Mouse (Mus musculus): ENCODE results near the gene Gm10053. TPM values are rescaled to one million over a fixed set of nuclear protein-coding genes. Genes with fewer than 3 reads are reported as not detected.
A peak's percentile ranks its signal among the peaks of the same experiment; 100 is the strongest.

The Gm10053 gene
- polyA plus RNA-seq, 1 experiment from 2014 or later: 322 TPM

DNA sequence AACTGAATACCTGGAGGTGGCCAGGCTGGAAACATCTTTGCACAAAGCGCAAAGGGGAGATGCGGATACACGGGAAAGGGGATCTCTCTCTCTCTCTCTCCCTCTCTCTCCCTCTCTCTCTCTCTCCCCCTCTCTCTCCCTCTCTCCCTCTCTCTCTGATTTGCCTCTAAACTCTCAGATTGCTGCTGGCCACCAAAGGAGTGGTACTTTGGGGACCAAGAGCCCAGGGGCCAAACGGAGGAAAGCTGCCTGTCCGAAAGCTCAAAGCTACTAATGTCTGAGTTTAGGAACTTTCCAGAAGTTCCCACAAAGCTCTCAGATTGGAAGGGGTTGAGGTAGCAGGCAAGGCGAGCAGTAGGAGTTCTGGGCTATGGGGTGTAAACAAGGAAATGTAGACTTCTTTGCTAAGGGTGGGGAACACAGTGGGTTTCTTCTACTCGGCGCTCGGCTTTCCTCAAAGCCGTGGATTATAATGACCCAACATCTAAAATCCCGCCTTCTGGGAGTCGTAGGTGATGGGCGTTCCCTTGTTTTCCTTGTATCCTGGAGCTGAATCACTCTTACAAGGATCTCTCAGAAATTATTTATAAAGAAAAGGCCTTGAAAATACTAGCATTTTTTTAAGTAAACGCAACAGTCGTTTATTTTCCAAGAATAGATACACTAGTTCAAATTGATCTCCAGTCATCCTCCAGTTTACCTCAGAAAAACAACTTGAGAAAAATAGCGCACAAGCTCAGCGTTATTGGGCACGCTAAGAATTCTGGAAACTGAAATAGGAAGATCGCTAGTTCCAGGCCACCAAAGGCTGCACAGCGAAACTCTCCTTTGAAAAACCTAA, 22.6 kb downstream of the Gm10053 start:
- Histone ChIP-seq H3K4me1 (ENCODE audit: control insufficient read depth, insufficient read depth, low read depth, low read length) (peaks cover 17% of the 10 kb centered on the region), H3K27ac (ENCODE audit: low read depth, low read length) (no peak overlapping the region), H3K4me3 (ENCODE audit: low read length) (no peak overlapping the region), H3K9me3 (ENCODE audit: control insufficient read depth, low read length) (no peaks in the 10 kb centered on the region), H3K27me3 (replicated peaks; ENCODE audit: control insufficient read depth, insufficient read depth, low read length) (peaks cover 50% of the 10 kb centered on the region), H3K9ac (ENCODE audit: low read depth, low read length) (no peak overlapping the region), H3K36me3 (ENCODE audit: control insufficient read depth, insufficient read depth, low read length) (no peaks in the 10 kb centered on the region), H3K4me2 (ENCODE audit: low read length) (no peak overlapping the region)
- ATAC-seq: no peak
- 2% methylated on average over 20 of the region's 20 CpGs for WGBS

- Histone ChIP-seq H3K27ac (ENCODE audit: low read depth, low read length) (no peak overlapping the region), H3K4me2 (ENCODE audit: low read length) (peak overlapping the region; percentile 69), H3K27me3 (replicated peaks; ENCODE audit: control insufficient read depth, insufficient read depth, low read length) (peaks cover 50% of the 10 kb centered on the region), H3K9me3 (ENCODE audit: control insufficient read depth, low read length) (no peaks in the 10 kb centered on the region), H3K36me3 (ENCODE audit: control insufficient read depth, insufficient read depth, low read length) (no peaks in the 10 kb centered on the region), H3K4me1 (ENCODE audit: control insufficient read depth, insufficient read depth, low read depth, low read length) (peaks cover 17% of the 10 kb centered on the region), H3K4me3 (ENCODE audit: low read length) (peak overlapping the region; percentile 41), H3K9ac (ENCODE audit: low read depth, low read length) (no peak overlapping the region)
- ATAC-seq: peak; percentile 23; the same call in 1 of the 2 replicates
- 2% methylated on average over 34 of the region's 34 CpGs for WGBS
Observed at GRCm38 (mm10) chr19:24898737-24899577, 23.5 kb downstream of the Gm10053 start.

DNA sequence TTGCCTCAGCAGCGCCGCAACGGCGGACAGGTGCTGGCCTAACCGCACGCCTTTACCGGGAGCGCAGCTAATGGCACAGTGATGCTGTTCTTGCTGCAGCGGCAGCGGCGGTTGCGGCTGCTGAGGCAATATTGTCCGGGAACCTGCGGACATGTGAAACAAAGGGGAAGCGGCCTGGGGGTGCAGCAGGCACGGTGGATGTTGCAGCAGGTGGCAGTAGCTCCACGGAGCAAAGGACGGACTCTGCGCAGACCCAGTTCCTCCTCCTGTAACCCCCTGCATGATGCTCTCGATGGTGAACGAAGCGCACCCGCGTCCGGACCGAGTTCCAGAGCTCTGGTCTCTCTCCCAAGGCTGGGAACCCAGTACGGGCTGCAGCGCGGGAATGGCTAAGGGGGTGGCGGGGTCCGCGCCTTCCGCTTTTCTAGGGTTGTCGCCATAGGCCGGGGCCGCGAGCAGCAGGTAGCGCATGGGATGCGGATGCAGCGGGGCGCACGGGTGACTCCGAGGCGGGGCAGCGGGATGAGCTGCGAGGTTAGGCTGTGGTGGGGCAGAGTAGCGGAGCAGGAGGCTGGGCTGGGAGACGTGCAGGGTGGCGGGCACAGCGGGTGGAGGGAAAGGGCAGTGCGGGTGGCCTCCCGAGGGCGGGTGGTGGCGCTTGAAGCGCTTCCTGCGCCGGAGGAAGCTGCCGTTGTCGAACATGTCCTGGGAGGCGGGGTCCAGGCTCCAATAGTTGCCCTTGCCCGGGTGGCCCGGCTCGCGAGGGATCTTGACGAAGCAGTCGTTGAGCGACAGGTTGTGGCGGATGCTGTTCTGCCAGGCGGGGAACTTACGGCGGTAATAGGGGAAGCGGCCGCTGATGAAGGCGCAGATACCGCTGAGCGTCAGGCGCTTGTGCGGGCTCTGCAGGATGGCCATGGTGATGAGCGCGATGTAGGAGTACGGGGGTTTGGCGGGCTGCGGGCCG, 24.4 kb downstream of the Gm10053 start:
- H3K27me3 ChIP-seq (replicated peaks; ENCODE audit: control insufficient read depth, insufficient read depth, low read length): peaks cover 50% of the 10 kb centered on the region

DNA sequence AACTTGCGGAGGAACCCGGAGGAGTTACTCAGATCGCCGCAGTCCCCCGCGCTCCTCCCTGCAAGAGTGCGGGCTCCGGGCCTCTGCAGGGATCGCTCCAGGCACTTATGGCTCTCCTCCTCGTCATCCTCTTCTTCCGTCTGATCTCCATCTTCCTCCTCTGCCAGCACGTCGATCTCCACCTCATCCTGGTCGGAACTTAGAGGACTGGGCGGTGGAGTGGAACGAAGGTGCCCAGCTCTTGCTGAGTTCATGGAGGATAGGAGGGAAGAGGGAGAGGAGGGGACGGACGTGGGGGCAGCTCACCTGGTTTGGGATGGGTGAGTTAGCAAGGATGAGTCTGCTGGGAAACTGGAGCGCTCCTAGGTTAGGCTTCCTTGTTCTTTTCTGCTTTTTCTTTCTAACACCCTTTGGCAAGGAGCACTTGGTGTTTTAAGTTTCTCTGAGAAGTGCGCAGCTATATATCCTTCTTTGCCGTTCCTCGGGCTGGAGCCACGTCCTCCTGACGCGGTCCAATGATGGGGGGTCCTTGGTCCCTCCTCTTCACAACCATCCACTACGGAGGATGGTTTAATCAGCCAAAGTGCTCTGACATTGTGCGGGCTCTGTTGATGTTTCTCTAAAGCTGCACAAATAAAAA, 25.2 kb downstream of the Gm10053 start, which contains the start of gene Foxd4:
Gene Foxd4, minus strand, starts transcription at position 617 of the 640 bp plus-strand sequence.
- Histone ChIP-seq H3K9me3 (ENCODE audit: control insufficient read depth, low read length) (no peaks in the 10 kb centered on the region), H3K9ac (ENCODE audit: low read depth, low read length) (peak within 1 kb of the TSS; percentile 31; the same call in 1 of the 2 replicates), H3K36me3 (ENCODE audit: control insufficient read depth, insufficient read depth, low read length) (no peaks in the 10 kb centered on the region), H3K27ac (ENCODE audit: low read depth, low read length) (no peak within 1 kb of the TSS), H3K27me3 (replicated peaks; ENCODE audit: control insufficient read depth, insufficient read depth, low read length) (peaks cover 43% of the 10 kb centered on the region), H3K4me1 (ENCODE audit: control insufficient read depth, insufficient read depth, low read depth, low read length) (peaks cover 17% of the 10 kb centered on the region), H3K4me3 (ENCODE audit: low read length) (peak within 1 kb of the TSS; percentile 41), H3K4me2 (ENCODE audit: low read length) (peak within 1 kb of the TSS; percentile 69)
- WGBS: under 1% methylated on average over 25 of the region's 27 CpGs
- ATAC-seq: no peak; the same call in 1 of the 2 replicates

More for the DNA sequence above, 24.4 kb downstream of the Gm10053 start:
- peak; percentile 65 for ATAC-seq
- H3K36me3 ChIP-seq (ENCODE audit: control insufficient read depth, insufficient read depth, low read length): no peaks in the 10 kb centered on the region
- H3K27ac ChIP-seq (ENCODE audit: low read depth, low read length): no peak overlapping the region
- H3K4me3 ChIP-seq (ENCODE audit: low read length): peak overlapping the region; percentile 41
- H3K9ac ChIP-seq (ENCODE audit: low read depth, low read length): peak overlapping the region; percentile 31
- peaks cover 17% of the 10 kb centered on the region for H3K4me1 ChIP-seq (ENCODE audit: control insufficient read depth, insufficient read depth, low read depth, low read length)
- H3K9me3 ChIP-seq (ENCODE audit: control insufficient read depth, low read length): no peaks in the 10 kb centered on the region
- under 1% methylated on average over 83 of the region's 84 CpGs for WGBS
- peak overlapping the region; percentile 69 for H3K4me2 ChIP-seq (ENCODE audit: low read length)

GRCm38 (mm10) chr19:24901666-24902065, 26.2 kb downstream of the Gm10053 start:
- H3K4me1 ChIP-seq (ENCODE audit: control insufficient read depth, insufficient read depth, low read depth, low read length): peaks cover 17% of the 10 kb centered on the region
- no peak overlapping the region for H3K27ac ChIP-seq (ENCODE audit: low read depth, low read length)
- WGBS: 7% methylated on average over 3 of the region's 3 CpGs
- no peak for ATAC-seq
- H3K36me3 ChIP-seq (ENCODE audit: control insufficient read depth, insufficient read depth, low read length): no peaks in the 10 kb centered on the region
- peaks cover 41% of the 10 kb centered on the region for H3K27me3 ChIP-seq (replicated peaks; ENCODE audit: control insufficient read depth, insufficient read depth, low read length)
- no peak overlapping the region for H3K4me3 ChIP-seq (ENCODE audit: low read length)
- H3K4me2 ChIP-seq (ENCODE audit: low read length): no peak overlapping the region
- no peaks in the 10 kb centered on the region for H3K9me3 ChIP-seq (ENCODE audit: control insufficient read depth, low read length)
- no peak overlapping the region for H3K9ac ChIP-seq (ENCODE audit: low read depth, low read length)

DNA sequence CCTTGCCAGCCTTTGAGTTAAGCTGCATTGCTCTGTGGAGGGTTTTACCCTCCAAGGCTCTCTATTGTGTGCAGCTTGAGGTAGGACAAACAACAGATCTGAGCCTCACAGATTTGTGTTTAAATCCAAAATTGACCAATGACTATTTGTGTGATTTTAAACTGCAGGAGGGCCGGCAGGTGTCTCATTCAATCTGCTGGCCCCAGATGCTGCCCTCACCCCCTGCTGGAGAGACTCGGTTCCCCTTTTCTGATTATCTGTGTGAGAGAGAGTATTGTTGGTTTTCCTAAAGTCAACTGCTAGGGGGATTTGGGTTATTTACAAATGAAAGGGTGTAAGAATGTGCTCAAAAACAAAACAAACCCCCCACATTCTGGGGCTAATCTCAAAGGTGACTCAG, 26.8 kb downstream of the Gm10053 start:
- H3K36me3 ChIP-seq (ENCODE audit: control insufficient read depth, insufficient read depth, low read length): no peaks in the 10 kb centered on the region
- H3K9me3 ChIP-seq (ENCODE audit: control insufficient read depth, low read length): no peaks in the 10 kb centered on the region
- WGBS: 4% methylated on average over 2 of the region's 2 CpGs
- H3K4me2 ChIP-seq (ENCODE audit: low read length): no peak overlapping the region
- H3K27ac ChIP-seq (ENCODE audit: low read depth, low read length): no peak overlapping the region
- H3K4me1 ChIP-seq (ENCODE audit: control insufficient read depth, insufficient read depth, low read depth, low read length): peaks cover 15% of the 10 kb centered on the region
- ATAC-seq: no peak
- H3K4me3 ChIP-seq (ENCODE audit: low read length): no peak overlapping the region
- H3K9ac ChIP-seq (ENCODE audit: low read depth, low read length): no peak overlapping the region
- peaks cover 35% of the 10 kb centered on the region for H3K27me3 ChIP-seq (replicated peaks; ENCODE audit: control insufficient read depth, insufficient read depth, low read length)

- Histone ChIP-seq H3K9me3 (ENCODE audit: control insufficient read depth, low read length) (no peaks in the 10 kb centered on the region), H3K9ac (ENCODE audit: low read depth, low read length) (no peak overlapping the region), H3K4me3 (ENCODE audit: low read length) (no peak overlapping the region), H3K27ac (ENCODE audit: low read depth, low read length) (no peak overlapping the region), H3K4me2 (ENCODE audit: low read length) (no peak overlapping the region), H3K4me1 (ENCODE audit: control insufficient read depth, insufficient read depth, low read depth, low read length) (peaks cover 12% of the 10 kb centered on the region), H3K27me3 (replicated peaks; ENCODE audit: control insufficient read depth, insufficient read depth, low read length) (peaks cover 34% of the 10 kb centered on the region), H3K36me3 (ENCODE audit: control insufficient read depth, insufficient read depth, low read length) (no peaks in the 10 kb centered on the region)
- 68% methylated on average over 2 of the region's 2 CpGs for WGBS
- no peak for ATAC-seq
Observed at GRCm38 (mm10) chr19:24902821-24903220, 27.3 kb downstream of the Gm10053 start.

GRCm38 (mm10) chr19:24907655-24908054, 32.2 kb downstream of the Gm10053 start:
- H3K27ac ChIP-seq (ENCODE audit: low read depth, low read length): no peak overlapping the region
- WGBS: 99% methylated on average over 3 of the region's 6 CpGs
- no peaks in the 10 kb centered on the region for H3K36me3 ChIP-seq (ENCODE audit: control insufficient read depth, insufficient read depth, low read length)
- H3K27me3 ChIP-seq (replicated peaks; ENCODE audit: control insufficient read depth, insufficient read depth, low read length): peaks cover 4% of the 10 kb centered on the region
- no peaks in the 10 kb centered on the region for H3K9me3 ChIP-seq (ENCODE audit: control insufficient read depth, low read length)
- no peak overlapping the region for H3K4me3 ChIP-seq (ENCODE audit: low read length)
- no peak for ATAC-seq
- no peaks in the 10 kb centered on the region for H3K4me1 ChIP-seq (ENCODE audit: control insufficient read depth, insufficient read depth, low read depth, low read length)
- no peak overlapping the region for H3K9ac ChIP-seq (ENCODE audit: low read depth, low read length)
- no peak overlapping the region for H3K4me2 ChIP-seq (ENCODE audit: low read length)
